Mouse (Mus musculus) left cerebral cortex, postnatal 4 days (tissue): ENCODE results near the gene Gm8251. TPM values are rescaled to one million over a fixed set of nuclear protein-coding genes. Genes with fewer than 3 reads are reported as not detected.

ENCODE experiments used
- total RNA-seq, 2 experiments: library from RNA; stranded (reverse); gene quantifications; 2 replicates each; pipeline ENCODE4 v1.2.3; 2021

The Gm8251 gene
- total RNA-seq, 2 experiments from 2014 or later, result not detected

Other genes with a start within 250 kb of the Gm8251 start
- 10 to 100 TPM; 30.0 to 33.3 TPM for gene Uxs1, start 234.1 kb downstream of the Gm8251 start, total RNA-seq
- gene Tpp2, start 128.3 kb downstream of the Gm8251 start, total RNA-seq, result 10 to 100 TPM; 62.0 to 64.2 TPM
- 1 to 10 TPM in 1 of 2 experiments, under 1 TPM in 1; 0.97 to 2.0 TPM for gene Mettl21c, start 41.9 kb downstream of the Gm8251 start, total RNA-seq
- gene Tex30, start 40.5 kb upstream of the Gm8251 start, total RNA-seq, result 10 to 100 TPM in 1 of 2 experiments, 1 to 10 TPM in 1; 10.0 to 11.0 TPM
- 10 to 100 TPM; 14.3 to 14.9 TPM for gene Kdelc1, start 56.9 kb upstream of the Gm8251 start, total RNA-seq
- 10 to 100 TPM; 51.7 to 55.0 TPM for gene Bivm, start 57.0 kb upstream of the Gm8251 start, total RNA-seq
- 10 to 100 TPM; 25.0 to 25.3 TPM for gene Ercc5, start 85.8 kb upstream of the Gm8251 start, total RNA-seq
- gene Mettl21e, start 157.0 kb upstream of the Gm8251 start, total RNA-seq, result not detected